Mouse (Mus musculus): Measurements from ENCODE around the gene Adamtsl4. TPM values are rescaled to one million over a fixed set of nuclear protein-coding genes. Genes with fewer than 3 reads are reported as not detected.
A peak's percentile ranks its signal among the peaks of the same experiment; 100 is the strongest.
"Not testable (repeated sequence)": the region's sequence is repeated elsewhere in the genome, so short reads cannot be mapped to it uniquely, and the experiment has no call there.

Gene Adamtsl4
- polyA plus RNA-seq, 1 experiment from 2014 or later: 7.0 TPM

- peak overlapping the region; percentile 58 for H3K4me2 ChIP-seq (ENCODE audit: low read length)
- ATAC-seq (ENCODE audit: insufficient number of reproducible peaks, insufficient read depth, low FRiP score, low read depth): peak; percentile 68
- peaks cover 23% of the 10 kb centered on the region for H3K36me3 ChIP-seq (ENCODE audit: control insufficient read depth, insufficient read depth, low read length)
- H3K4me1 ChIP-seq (ENCODE audit: control insufficient read depth in 2 of 2, insufficient read depth in 2 of 2, low read length in 2 of 2): peaks cover 46 to 59% of the 10 kb centered on the region in 2 experiments
- no peaks in the 10 kb centered on the region for H3K9me3 ChIP-seq (ENCODE audit: control insufficient read depth, low read length)
- peak overlapping the region; percentile 74 to 97 for H3K27ac ChIP-seq (replicated peaks in 1 of 2; ENCODE audit: control insufficient read depth in 1 of 2, insufficient read depth in 1 of 2, low read depth in 2 of 2, low read length in 2 of 2)
- peak overlapping the region; percentile 67 for H3K9ac ChIP-seq (ENCODE audit: low read length)
- WGBS: no CpG with 5 or more reads among the region's 2 CpGs
- H3K4me3 ChIP-seq (ENCODE audit: control insufficient read depth in 1 of 2, insufficient read depth in 1 of 2, low read depth in 1 of 2, low read length in 2 of 2): 0 out of 4 replicates have a peak overlapping the region, but pooled peaks of 1 of the 2 experiments have one; percentile 11
- H3K27me3 ChIP-seq (ENCODE audit: control insufficient read depth, insufficient read depth, low read length): no peaks in the 10 kb centered on the region
Observed at GRCm38 (mm10) chr3:95674236-95674635, 13.5 kb downstream of the Adamtsl4 start.

GRCm38 (mm10) chr3:95673707-95674211 is 14.0 kb downstream of the Adamtsl4 start:
- no peaks in the 10 kb centered on the region for H3K9me3 ChIP-seq (ENCODE audit: control insufficient read depth, low read length)
- WGBS: 9% methylated on average over 11 of the region's 11 CpGs
- H3K4me2 ChIP-seq (ENCODE audit: low read length): peak overlapping the region; percentile 58
- ATAC-seq (ENCODE audit: insufficient number of reproducible peaks, insufficient read depth, low FRiP score, low read depth): no peak; the same call in 1 of the 2 replicates
- H3K27ac ChIP-seq (replicated peaks in 1 of 2; ENCODE audit: control insufficient read depth in 1 of 2, insufficient read depth in 1 of 2, low read depth in 2 of 2, low read length in 2 of 2): peak overlapping the region; percentile 93 to 97
- peaks cover 27% of the 10 kb centered on the region for H3K36me3 ChIP-seq (ENCODE audit: control insufficient read depth, insufficient read depth, low read length)
- no peaks in the 10 kb centered on the region for H3K27me3 ChIP-seq (ENCODE audit: control insufficient read depth, insufficient read depth, low read length)
- H3K4me3 ChIP-seq (ENCODE audit: control insufficient read depth in 1 of 2, insufficient read depth in 1 of 2, low read depth in 1 of 2, low read length in 2 of 2): 0 out of 4 replicates have a peak overlapping the region, but pooled peaks of 1 of the 2 experiments have one; percentile 11
- peak overlapping the region; percentile 67 for H3K9ac ChIP-seq (ENCODE audit: low read length)
- H3K4me1 ChIP-seq (ENCODE audit: control insufficient read depth in 2 of 2, insufficient read depth in 2 of 2, low read length in 2 of 2): peaks cover 46 to 61% of the 10 kb centered on the region in 2 experiments

GRCm38 (mm10) chr3:95672861-95673706 is 14.6 kb downstream of the Adamtsl4 start:
- H3K9me3 ChIP-seq (ENCODE audit: control insufficient read depth, low read length): no peaks in the 10 kb centered on the region
- H3K9ac ChIP-seq (ENCODE audit: low read length): peak overlapping the region; percentile 67
- no peak overlapping the region for H3K4me3 ChIP-seq (ENCODE audit: control insufficient read depth in 1 of 2, insufficient read depth in 1 of 2, low read depth in 1 of 2, low read length in 2 of 2)
- 0 out of 2 replicates have a peak, but pooled peaks have one; percentile 17 for ATAC-seq (ENCODE audit: insufficient number of reproducible peaks, insufficient read depth, low FRiP score, low read depth)
- H3K4me1 ChIP-seq (ENCODE audit: control insufficient read depth in 2 of 2, insufficient read depth in 2 of 2, low read length in 2 of 2): peaks cover 53 to 68% of the 10 kb centered on the region in 2 experiments
- no peaks in the 10 kb centered on the region for H3K27me3 ChIP-seq (ENCODE audit: control insufficient read depth, insufficient read depth, low read length)
- H3K36me3 ChIP-seq (ENCODE audit: control insufficient read depth, insufficient read depth, low read length): peaks cover 27% of the 10 kb centered on the region
- peak overlapping the region; percentile 93 to 97 for H3K27ac ChIP-seq (replicated peaks in 1 of 2; ENCODE audit: control insufficient read depth in 1 of 2, insufficient read depth in 1 of 2, low read depth in 2 of 2, low read length in 2 of 2)
- peak overlapping the region; percentile 58 for H3K4me2 ChIP-seq (ENCODE audit: low read length)
- 25% methylated on average over 10 of the region's 10 CpGs for WGBS

GRCm38 (mm10) chr3:95672461-95672860 is 15.3 kb downstream of the Adamtsl4 start:
- Histone ChIP-seq H3K4me2 (ENCODE audit: low read length) (peak overlapping the region; percentile 58), H3K9ac (ENCODE audit: low read length) (peak overlapping the region; percentile 67), H3K9me3 (ENCODE audit: control insufficient read depth, low read length) (no peaks in the 10 kb centered on the region), H3K27ac (replicated peaks in 1 of 2; ENCODE audit: control insufficient read depth in 1 of 2, insufficient read depth in 1 of 2, low read depth in 2 of 2, low read length in 2 of 2) (peak overlapping the region; percentile 93 to 97), H3K4me3 (ENCODE audit: control insufficient read depth in 1 of 2, insufficient read depth in 1 of 2, low read depth in 1 of 2, low read length in 2 of 2) (no peak overlapping the region), H3K36me3 (ENCODE audit: control insufficient read depth, insufficient read depth, low read length) (peaks cover 27% of the 10 kb centered on the region), H3K4me1 (ENCODE audit: control insufficient read depth in 2 of 2, insufficient read depth in 2 of 2, low read length in 2 of 2) (peaks cover 56 to 74% of the 10 kb centered on the region in 2 experiments), H3K27me3 (ENCODE audit: control insufficient read depth, insufficient read depth, low read length) (no peaks in the 10 kb centered on the region)
- ATAC-seq (ENCODE audit: insufficient number of reproducible peaks, insufficient read depth, low FRiP score, low read depth): no peak
- WGBS: 46% methylated on average over 3 of the region's 3 CpGs

GRCm38 (mm10) chr3:95671201-95671600 is 16.5 kb downstream of the Adamtsl4 start:
- Histone ChIP-seq H3K9ac (ENCODE audit: low read length) (no peak overlapping the region; the same call in 1 of the 2 replicates), H3K4me3 (ENCODE audit: control insufficient read depth in 1 of 2, insufficient read depth in 1 of 2, low read depth in 1 of 2, low read length in 2 of 2) (no peak overlapping the region), H3K4me1 (ENCODE audit: control insufficient read depth in 2 of 2, insufficient read depth in 2 of 2, low read length in 2 of 2) (peaks cover 57 to 74% of the 10 kb centered on the region in 2 experiments), H3K27ac (replicated peaks in 1 of 2; ENCODE audit: control insufficient read depth in 1 of 2, insufficient read depth in 1 of 2, low read depth in 2 of 2, low read length in 2 of 2) (no peak overlapping the region), H3K36me3 (ENCODE audit: control insufficient read depth, insufficient read depth, low read length) (peaks cover 23% of the 10 kb centered on the region), H3K4me2 (ENCODE audit: low read length) (no peak overlapping the region), H3K9me3 (ENCODE audit: control insufficient read depth, low read length) (no peaks in the 10 kb centered on the region), H3K27me3 (ENCODE audit: control insufficient read depth, insufficient read depth, low read length) (no peaks in the 10 kb centered on the region)
- 87% methylated on average over 5 of the region's 5 CpGs for WGBS
- no peak for ATAC-seq (ENCODE audit: insufficient number of reproducible peaks, insufficient read depth, low FRiP score, low read depth)

- Histone ChIP-seq H3K36me3 (ENCODE audit: control insufficient read depth, insufficient read depth, low read length) (peaks cover 24% of the 10 kb centered on the region), H3K4me1 (ENCODE audit: control insufficient read depth in 2 of 2, insufficient read depth in 2 of 2, low read length in 2 of 2) (peaks cover 52 to 73% of the 10 kb centered on the region in 2 experiments)
- H3K4me2 ChIP-seq (ENCODE audit: low read length); H3K27ac ChIP-seq (replicated peaks in 1 of 2; ENCODE audit: control insufficient read depth in 1 of 2, insufficient read depth in 1 of 2, low read depth in 2 of 2, low read length in 2 of 2); ATAC-seq (ENCODE audit: insufficient number of reproducible peaks, insufficient read depth, low FRiP score, low read depth); H3K9ac ChIP-seq (ENCODE audit: low read length); H3K27me3 ChIP-seq (ENCODE audit: control insufficient read depth, insufficient read depth, low read length); H3K9me3 ChIP-seq (ENCODE audit: control insufficient read depth, low read length); H3K4me3 ChIP-seq (ENCODE audit: control insufficient read depth in 1 of 2, insufficient read depth in 1 of 2, low read depth in 1 of 2, low read length in 2 of 2): not testable (repeated sequence)
- 95% methylated on average over 3 of the region's 3 CpGs for whole genome bisulfite sequencing
Observed at GRCm38 (mm10) chr3:95670419-95670818, 17.3 kb downstream of the Adamtsl4 start.

- no peaks in the 10 kb centered on the region for H3K9me3 ChIP-seq (ENCODE audit: control insufficient read depth, low read length)
- no peak overlapping the region for H3K4me2 ChIP-seq (ENCODE audit: low read length)
- no peak overlapping the region for H3K4me3 ChIP-seq (ENCODE audit: control insufficient read depth in 1 of 2, insufficient read depth in 1 of 2, low read depth in 1 of 2, low read length in 2 of 2)
- H3K27ac ChIP-seq (replicated peaks in 1 of 2; ENCODE audit: control insufficient read depth in 1 of 2, insufficient read depth in 1 of 2, low read depth in 2 of 2, low read length in 2 of 2): peak overlapping the region in 1 of 2 experiments; percentile 94; a peak in 1 of 4 replicates
- no peak for ATAC-seq (ENCODE audit: insufficient number of reproducible peaks, insufficient read depth, low FRiP score, low read depth)
- WGBS: 92% methylated on average over 3 of the region's 3 CpGs
- H3K27me3 ChIP-seq (ENCODE audit: control insufficient read depth, insufficient read depth, low read length): no peaks in the 10 kb centered on the region
- H3K36me3 ChIP-seq (ENCODE audit: control insufficient read depth, insufficient read depth, low read length): peaks cover 36% of the 10 kb centered on the region
- H3K4me1 ChIP-seq (ENCODE audit: control insufficient read depth in 2 of 2, insufficient read depth in 2 of 2, low read length in 2 of 2): peaks cover 50 to 73% of the 10 kb centered on the region in 2 experiments
- no peak overlapping the region for H3K9ac ChIP-seq (ENCODE audit: low read length)
Observed at GRCm38 (mm10) chr3:95669309-95669665, 18.4 kb downstream of the Adamtsl4 start.
